Mouse (Mus musculus): ENCODE measurements around the gene Pla2g16.

DNA sequence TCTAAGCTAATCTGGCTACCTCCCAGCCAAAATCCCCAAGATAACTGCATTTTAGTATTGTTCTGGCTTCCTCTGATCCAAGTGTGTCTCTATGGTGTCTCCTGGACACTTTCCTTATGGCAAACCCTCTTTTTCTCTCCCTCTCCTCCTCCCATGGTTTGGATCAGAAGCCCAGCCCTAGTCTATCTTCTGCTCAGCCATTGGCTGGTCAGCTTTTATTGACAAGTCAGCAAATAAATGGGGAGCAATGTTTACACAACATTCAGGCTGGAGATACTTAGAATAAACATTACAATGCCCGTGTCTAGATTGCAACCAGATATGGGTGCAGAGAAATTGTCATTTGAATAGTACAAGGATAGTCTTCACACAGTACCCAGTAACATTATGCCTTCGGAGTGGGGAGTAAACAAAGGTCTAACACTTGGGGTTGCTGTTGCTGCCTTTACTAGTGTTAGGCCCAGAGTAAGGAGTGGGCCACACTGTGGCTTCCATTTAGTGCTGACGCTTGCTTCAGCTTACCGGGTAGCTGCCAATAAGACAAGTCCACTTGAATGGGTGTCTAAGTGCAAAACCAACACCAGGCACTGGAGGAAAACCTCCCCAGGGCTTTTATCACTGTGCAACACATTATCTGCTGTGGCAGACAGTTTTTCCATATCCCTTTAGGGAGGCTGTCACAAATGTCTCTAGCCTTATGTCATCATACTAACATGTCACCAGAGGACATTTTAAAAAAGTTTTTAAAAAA is 5.5 kb upstream of the Pla2g16 start:
- TF ChIP-seq CTCF (IDR thresholded peaks at IDR 0.05; ENCODE audit: control insufficient read depth, insufficient read depth, insufficient replicate concordance, low read depth, low read length) (no peak), POLR2A (IDR thresholded peaks at IDR 0.05; ENCODE audit: control insufficient read depth, low read depth, low read length) (no peak)
